Mouse (Mus musculus) liver, embryonic 14.5 days (tissue): ENCODE data around the gene Smyd3.

Experiments used
- CTCF ChIP-seq: IDR thresholded peaks from 2 replicates; pipeline ENCODE4 v1.5.1; 2016; ENCODE audit warnings: antibody characterized with exemption, low read depth, control low read depth
- EP300 ChIP-seq: IDR thresholded peaks from 2 replicates; pipeline ENCODE4 v1.6.1; 2016; ENCODE audit warnings: antibody characterized with exemption, low read depth

DNA sequence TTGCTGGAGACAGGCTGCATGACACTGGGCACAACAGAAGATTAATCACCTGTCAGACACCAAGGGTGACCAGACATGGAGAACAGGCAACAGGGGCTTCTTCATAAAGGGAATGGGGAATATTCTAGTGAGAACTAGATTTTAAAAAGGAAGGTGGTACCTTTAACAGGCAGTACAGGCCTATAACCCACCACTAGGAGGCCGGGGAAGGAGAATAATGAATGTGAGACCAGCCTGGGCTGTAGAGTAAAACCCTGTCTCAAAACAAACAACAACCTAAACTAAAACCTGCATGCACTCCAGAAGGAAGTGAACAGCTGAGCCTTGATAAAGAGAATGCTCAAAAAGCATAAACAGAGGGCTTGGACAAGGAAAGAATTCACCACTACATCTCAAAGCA, 297.6 kb downstream of the Smyd3 start:
- TF ChIP-seq CTCF (no peak; the same call in 1 of the 2 replicates), EP300 (no peak)
